Mouse (Mus musculus) myocyte (in vitro differentiated cells): ENCODE data around the gene Pdha1. TPM values are rescaled to one million over a fixed set of nuclear protein-coding genes. Genes with fewer than 3 reads are reported as not detected.

ENCODE experiments used
- H3K27me3 ChIP-seq: one replicate; pipeline ENCODE4 v1.6.1; 2011; ENCODE audit not compliant: control insufficient read depth, insufficient read depth, insufficient read length
- H3K36me3 ChIP-seq: one replicate; pipeline ENCODE4 v1.6.1; 2011; ENCODE audit not compliant: control insufficient read depth, insufficient read depth
- H3K4me2 ChIP-seq: one replicate; pipeline ENCODE4 v1.6.1; 2011; ENCODE audit warnings: low read depth, control low read depth
- H3K4me3 ChIP-seq: one replicate; pipeline ENCODE4 v1.5.1; 2011; ENCODE audit warnings: mild to moderate bottlenecking, control low read depth, moderate library complexity
- H3K79me2 ChIP-seq: one replicate; pipeline ENCODE4 v1.6.1; 2011; ENCODE audit not compliant: control insufficient read depth, insufficient read depth
- H3ac ChIP-seq: one replicate; pipeline ENCODE4 v1.6.1; 2011; ENCODE audit not compliant: control insufficient read depth, insufficient read length
- CEBPB ChIP-seq: IDR thresholded peaks from 2 replicates; pipeline ENCODE4 v1.6.1; 2011; ENCODE audit warnings: mild to moderate bottlenecking, moderate library complexity; ENCODE audit not compliant: poor library complexity, insufficient read depth, severe bottlenecking
- E2F4 ChIP-seq: IDR thresholded peaks from one replicate; pipeline ENCODE4 v1.6.1; 2011; ENCODE audit warnings: mild to moderate bottlenecking, control low read depth, moderate library complexity; ENCODE audit not compliant: insufficient read depth
- MAX ChIP-seq: IDR thresholded peaks from one replicate; pipeline ENCODE4 v1.6.1; 2011; ENCODE audit warnings: low read depth, mild to moderate bottlenecking, control low read depth
- MYOD1 ChIP-seq, 3 experiments: IDR thresholded peaks; one replicate each; pipeline ENCODE4 v1.6.1; 2011; ENCODE audit warnings: control low read depth in 2 of 3, low read depth in 2 of 3, mild to moderate bottlenecking in 2 of 3, moderate library complexity in 1 of 3; ENCODE audit not compliant: insufficient read length in 2 of 3, control insufficient read depth in 1 of 3
- MYOG ChIP-seq, 3 experiments: IDR thresholded peaks; one replicate each; pipeline ENCODE4 v1.6.1; 2011; ENCODE audit warnings: control low read depth in 2 of 3, low read depth in 2 of 3, mild to moderate bottlenecking in 2 of 3; ENCODE audit not compliant: insufficient read length in 2 of 3, control insufficient read depth in 1 of 3, insufficient read depth in 1 of 3
- POLR2A ChIP-seq: IDR thresholded peaks from one replicate; pipeline ENCODE4 v1.6.1; 2011; ENCODE audit warnings: low read depth, mild to moderate bottlenecking, control low read depth, moderate library complexity; ENCODE audit not compliant: insufficient read length
- POLR2AphosphoS2 ChIP-seq: IDR thresholded peaks from one replicate; pipeline ENCODE4 v1.6.1; 2011; ENCODE audit warnings: low read depth, control low read depth; ENCODE audit not compliant: insufficient read length
- REST ChIP-seq: IDR thresholded peaks from one replicate; pipeline ENCODE4 v1.6.1; 2011; ENCODE audit warnings: mild to moderate bottlenecking, control low read depth, moderate library complexity; ENCODE audit not compliant: insufficient read depth, insufficient read length
- SRF ChIP-seq: IDR thresholded peaks from one replicate; pipeline ENCODE4 v1.6.1; 2011; ENCODE audit warnings: low read depth; ENCODE audit not compliant: control insufficient read depth, insufficient read length
- TCF12 ChIP-seq: IDR thresholded peaks from one replicate; pipeline ENCODE4 v1.6.1; 2011; ENCODE audit warnings: mild to moderate bottlenecking, control low read depth; ENCODE audit not compliant: poor library complexity, insufficient read depth, severe bottlenecking
- TCF3 ChIP-seq: IDR thresholded peaks from one replicate; pipeline ENCODE4 v1.6.1; 2011; ENCODE audit warnings: low read depth, control low read depth; ENCODE audit not compliant: insufficient read length
- USF1 ChIP-seq: IDR thresholded peaks from one replicate; pipeline ENCODE4 v1.6.1; 2011; ENCODE audit warnings: low read depth, mild to moderate bottlenecking, control low read depth, moderate library complexity
- polyA plus RNA-seq: library from polyadenylated mRNA; unstranded; fragments of >200 nt; fragmentation: generic; extraction: Trizol; gene quantifications from one replicate; pipeline ENCODE4 v1.2.1, GENCODE M21; 2012; ENCODE audit warnings: missing spikeins

The Pdha1 gene
- polyA plus RNA-seq, 1 experiment, result 95.4 TPM

DNA sequence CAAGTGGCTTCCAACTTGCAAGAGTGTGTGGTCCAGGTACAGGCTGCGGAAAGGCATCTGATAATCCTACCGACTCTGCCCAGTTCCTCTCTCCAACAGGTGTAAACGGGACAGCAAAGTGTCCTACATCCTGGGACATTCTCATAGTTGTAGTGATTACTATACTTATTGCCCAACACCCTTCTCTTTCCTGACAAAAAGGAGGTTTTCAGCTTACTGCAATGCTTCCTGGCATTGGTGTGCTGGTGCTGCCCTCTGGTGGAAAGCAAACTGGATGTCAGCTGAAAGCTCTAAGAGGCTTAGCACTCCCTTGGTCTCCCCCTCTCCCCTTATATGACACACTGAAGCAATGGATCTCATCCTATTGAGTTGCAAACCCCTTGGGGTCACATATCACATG lies 21.6 kb downstream of the Pdha1 start:
- Histone ChIP-seq H3K4me3 (no peak overlapping the region), H3ac (no peak overlapping the region), H3K36me3 (no peaks in the 10 kb centered on the region), H3K79me2 (no peaks in the 10 kb centered on the region), H3K27me3 (no peaks in the 10 kb centered on the region), H3K4me2 (no peak overlapping the region)
- TF ChIP-seq POLR2AphosphoS2, result no peak
- TF ChIP-seq SRF, result no peak
- TF ChIP-seq USF1, result no peak
- TF ChIP-seq MYOG (IDR thresholded peaks at IDR 0.05; ENCODE audit: control insufficient read depth in 1 of 3, insufficient read depth in 1 of 3, insufficient read length in 2 of 3, low read depth in 2 of 3), result no peak
- TF ChIP-seq TCF3, result no peak
- TF ChIP-seq MYOD1 (IDR thresholded peaks at IDR 0.05; ENCODE audit: control insufficient read depth in 1 of 3, insufficient read length in 2 of 3, low read depth in 2 of 3), result no peak
- no peak for TF ChIP-seq MAX
- no peak for TF ChIP-seq CEBPB
- TF ChIP-seq E2F4, result no peak
- TF ChIP-seq REST, result no peak
- no peak for TF ChIP-seq TCF12
- TF ChIP-seq POLR2A, result no peak

GRCm38 (mm10) chrX:160116074-160116473 lies 22.1 kb downstream of the Pdha1 start:
- TF ChIP-seq POLR2A (no peak), POLR2AphosphoS2 (no peak), CEBPB (no peak), MAX (no peak), TCF3 (no peak), TCF12 (no peak), REST (no peak), USF1 (no peak), MYOG (IDR thresholded peaks at IDR 0.05; ENCODE audit: control insufficient read depth in 1 of 3, insufficient read depth in 1 of 3, insufficient read length in 2 of 3, low read depth in 2 of 3) (no peak), SRF (no peak), E2F4 (no peak), MYOD1 (IDR thresholded peaks at IDR 0.05; ENCODE audit: control insufficient read depth in 1 of 3, insufficient read length in 2 of 3, low read depth in 2 of 3) (no peak)
- H3K27me3 ChIP-seq, result no peaks in the 10 kb centered on the region
- H3K79me2 ChIP-seq, result no peaks in the 10 kb centered on the region
- no peak overlapping the region for H3K4me3 ChIP-seq
- H3ac ChIP-seq, result no peak overlapping the region
- no peak overlapping the region for H3K4me2 ChIP-seq
- H3K36me3 ChIP-seq, result no peaks in the 10 kb centered on the region

DNA sequence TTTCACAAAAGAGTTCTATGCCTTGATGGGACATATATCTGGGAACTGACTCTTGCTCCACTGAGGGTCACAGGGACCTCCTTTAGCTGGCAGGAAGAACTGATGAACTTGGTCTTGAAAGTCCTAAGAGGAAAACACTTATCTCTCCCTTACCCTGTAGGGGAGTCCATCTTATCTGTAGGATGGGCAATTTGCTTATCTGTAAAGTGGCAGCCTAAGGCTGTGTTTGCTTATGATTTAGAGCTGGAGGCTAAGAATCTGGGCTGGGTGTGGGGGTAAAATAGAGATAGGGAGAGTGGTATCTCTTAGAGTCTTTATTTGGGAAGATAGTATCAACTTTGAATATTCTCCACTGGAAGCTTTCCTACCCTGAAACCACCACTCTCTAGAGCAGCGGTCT lies 24.4 kb downstream of the Pdha1 start:
- H3K36me3 ChIP-seq, result no peaks in the 10 kb centered on the region
- H3K27me3 ChIP-seq, result no peaks in the 10 kb centered on the region
- H3K79me2 ChIP-seq, result no peaks in the 10 kb centered on the region
- no peak overlapping the region for H3ac ChIP-seq
- no peak overlapping the region for H3K4me3 ChIP-seq
- H3K4me2 ChIP-seq, result no peak overlapping the region
- TF ChIP-seq TCF3, result no peak
- no peak for TF ChIP-seq MYOG (IDR thresholded peaks at IDR 0.05; ENCODE audit: control insufficient read depth in 1 of 3, insufficient read depth in 1 of 3, insufficient read length in 2 of 3, low read depth in 2 of 3)
- TF ChIP-seq TCF12, result no peak
- no peak for TF ChIP-seq POLR2A
- no peak for TF ChIP-seq REST
- TF ChIP-seq POLR2AphosphoS2, result no peak
- no peak for TF ChIP-seq SRF
- no peak for TF ChIP-seq USF1
- no peak for TF ChIP-seq MAX
- no peak for TF ChIP-seq E2F4
- TF ChIP-seq MYOD1 (IDR thresholded peaks at IDR 0.05; ENCODE audit: control insufficient read depth in 1 of 3, insufficient read length in 2 of 3, low read depth in 2 of 3), result no peak
- no peak for TF ChIP-seq CEBPB

- TF ChIP-seq MYOG (IDR thresholded peaks at IDR 0.05; ENCODE audit: control insufficient read depth in 1 of 3, insufficient read depth in 1 of 3, insufficient read length in 2 of 3, low read depth in 2 of 3) (no peak), TCF12 (no peak), E2F4 (no peak), POLR2AphosphoS2 (no peak), SRF (no peak), CEBPB (no peak), REST (no peak), USF1 (no peak), POLR2A (no peak), TCF3 (no peak), MYOD1 (IDR thresholded peaks at IDR 0.05; ENCODE audit: control insufficient read depth in 1 of 3, insufficient read length in 2 of 3, low read depth in 2 of 3) (no peak), MAX (no peak)
- Histone ChIP-seq H3K27me3 (no peaks in the 10 kb centered on the region), H3K4me2 (no peak overlapping the region), H3ac (no peak overlapping the region), H3K36me3 (no peaks in the 10 kb centered on the region), H3K4me3 (no peak overlapping the region), H3K79me2 (no peaks in the 10 kb centered on the region)
Measured at GRCm38 (mm10) chrX:160107817-160108216, 30.4 kb downstream of the Pdha1 start.
